Mouse (Mus musculus): ENCODE measurements around the gene Xrra1. TPM values are rescaled to one million over a fixed set of nuclear protein-coding genes. Genes with fewer than 3 reads are reported as not detected.

Xrra1 gene
- polyA plus RNA-seq, 1 experiment: 1.1 TPM

DNA sequence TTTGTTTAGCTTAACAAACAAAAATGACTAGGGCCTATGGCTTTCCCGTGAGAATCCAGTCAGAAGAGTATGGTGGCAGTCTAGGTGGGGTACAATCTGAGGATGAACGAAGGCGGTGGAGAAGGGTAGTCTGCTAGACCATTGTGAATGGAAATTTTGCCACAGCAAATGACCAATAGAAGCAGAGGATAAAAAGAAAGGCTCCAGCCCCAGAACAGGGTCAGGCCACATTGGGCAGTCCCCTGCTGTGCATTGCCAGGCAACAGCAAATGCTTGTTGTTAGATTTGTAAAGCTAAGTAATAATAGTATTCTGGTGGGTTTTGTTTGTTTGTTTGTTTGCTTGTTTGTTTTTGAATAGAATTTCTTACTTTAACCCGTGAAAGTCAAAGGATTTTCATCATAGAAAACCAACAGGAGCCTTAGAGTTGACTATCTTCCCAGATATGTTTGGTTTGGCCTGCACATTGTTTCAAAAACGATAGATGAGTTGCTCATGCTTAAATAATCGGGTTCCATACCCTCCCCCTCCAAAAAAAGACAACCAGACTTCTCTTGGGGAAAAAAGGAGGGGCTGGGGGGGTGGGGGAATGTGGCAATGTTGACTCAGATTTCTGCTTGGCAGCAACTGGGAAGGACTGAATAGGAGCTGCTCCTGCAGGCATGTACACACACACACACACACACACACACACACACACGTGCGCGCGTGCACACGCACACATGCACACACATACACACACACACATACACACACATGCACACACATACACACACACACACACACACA is 5.5 kb downstream of the Xrra1 start:
- DNase-seq: no peak
- H3K4me3 ChIP-seq (replicated peaks; ENCODE audit: extremely low read depth, low read depth, low read length): no peak overlapping the region
- peaks cover 2% of the 10 kb centered on the region; the same call in 1 of the 2 replicates for H3K4me1 ChIP-seq (ENCODE audit: control insufficient read depth, insufficient read depth, low read length)
- TF ChIP-seq CTCF (IDR thresholded peaks at IDR 0.05; ENCODE audit: insufficient read depth, low read length) (no peak), POLR2A (IDR thresholded peaks at IDR 0.05; ENCODE audit: borderline replicate concordance, extremely low read depth, low read depth, low read length) (no peak)
- 72% methylated on average over 11 of the region's 11 CpGs for WGBS

GRCm38 (mm10) chr7:99865219-99865618 is 6.3 kb downstream of the Xrra1 start:
- TF ChIP-seq CTCF (IDR thresholded peaks at IDR 0.05; ENCODE audit: insufficient read depth, low read length): no peak
- no peak for TF ChIP-seq POLR2A (IDR thresholded peaks at IDR 0.05; ENCODE audit: borderline replicate concordance, extremely low read depth, low read depth, low read length)
- Histone ChIP-seq H3K4me1 (ENCODE audit: control insufficient read depth, insufficient read depth, low read length) (peaks cover 2% of the 10 kb centered on the region; the same call in 1 of the 2 replicates), H3K4me3 (replicated peaks; ENCODE audit: extremely low read depth, low read depth, low read length) (no peak overlapping the region)
- WGBS: 32% methylated on average over 3 of the region's 3 CpGs
- no peak for DNase-seq

- Histone ChIP-seq H3K4me3 (replicated peaks; ENCODE audit: extremely low read depth, low read depth, low read length) (no peak overlapping the region), H3K4me1 (ENCODE audit: control insufficient read depth, insufficient read depth, low read length) (peaks cover 2% of the 10 kb centered on the region; the same call in 1 of the 2 replicates)
- 54% methylated on average over 4 of the region's 4 CpGs for WGBS
- no peak for DNase-seq
- TF ChIP-seq CTCF (IDR thresholded peaks at IDR 0.05; ENCODE audit: insufficient read depth, low read length) (no peak), POLR2A (IDR thresholded peaks at IDR 0.05; ENCODE audit: borderline replicate concordance, extremely low read depth, low read depth, low read length) (no peak)
Measured at GRCm38 (mm10) chr7:99869296-99869695, 10.4 kb downstream of the Xrra1 start.

DNA sequence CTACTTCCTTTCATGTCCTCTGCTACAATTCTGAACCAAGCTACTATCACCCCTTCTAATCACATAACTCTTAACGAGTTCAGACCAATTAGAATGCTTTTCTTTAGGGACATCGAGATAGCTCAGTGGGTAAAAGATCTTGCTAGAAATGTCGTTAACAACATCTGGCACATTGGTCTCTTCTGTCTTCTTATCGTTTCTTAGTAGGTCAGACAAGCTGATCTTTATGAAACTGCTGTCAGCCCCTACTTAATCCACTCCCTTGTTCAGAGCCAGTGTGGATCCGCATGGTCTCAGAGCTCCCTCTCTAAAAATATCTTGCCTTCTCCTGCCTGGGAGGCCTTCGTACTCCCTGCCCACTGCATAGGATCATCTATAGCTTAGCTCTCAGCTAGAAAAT is 15.0 kb downstream of the Xrra1 start:
- TF ChIP-seq POLR2A (IDR thresholded peaks at IDR 0.05; ENCODE audit: borderline replicate concordance, extremely low read depth, low read depth, low read length) (no peak), CTCF (IDR thresholded peaks at IDR 0.05; ENCODE audit: insufficient read depth, low read length) (no peak)
- no peak for DNase-seq
- WGBS: 76% methylated on average over 6 of the region's 6 CpGs

GRCm38 (mm10) chr7:99875891-99876290 is 17.0 kb downstream of the Xrra1 start:
- TF ChIP-seq POLR2A (IDR thresholded peaks at IDR 0.05; ENCODE audit: borderline replicate concordance, extremely low read depth, low read depth, low read length) (no peak), CTCF (IDR thresholded peaks at IDR 0.05; ENCODE audit: insufficient read depth, low read length) (no peak)
- WGBS: 47% methylated on average over 5 of the region's 5 CpGs
- H3K4me1 ChIP-seq (ENCODE audit: control insufficient read depth, insufficient read depth, low read length): no peaks in the 10 kb centered on the region
- no peak for DNase-seq
- no peak overlapping the region for H3K4me3 ChIP-seq (replicated peaks; ENCODE audit: extremely low read depth, low read depth, low read length)

More for the DNA sequence above, 15.0 kb downstream of the Xrra1 start:
- Histone ChIP-seq H3K4me1 (ENCODE audit: control insufficient read depth, insufficient read depth, low read length) (no peaks in the 10 kb centered on the region), H3K4me3 (replicated peaks; ENCODE audit: extremely low read depth, low read depth, low read length) (no peak overlapping the region)

- H3K4me1 ChIP-seq (ENCODE audit: control insufficient read depth, insufficient read depth, low read length): no peaks in the 10 kb centered on the region
- no peak overlapping the region for H3K4me3 ChIP-seq (replicated peaks; ENCODE audit: extremely low read depth, low read depth, low read length)
- WGBS: 2% methylated on average over 3 of the region's 3 CpGs
- peak; percentile 87 for TF ChIP-seq CTCF (IDR thresholded peaks at IDR 0.05; ENCODE audit: insufficient read depth, low read length)
- no peak for TF ChIP-seq POLR2A (IDR thresholded peaks at IDR 0.05; ENCODE audit: borderline replicate concordance, extremely low read depth, low read depth, low read length)
- DNase-seq: peak; percentile 74
Measured at GRCm38 (mm10) chr7:99876345-99876744, 17.4 kb downstream of the Xrra1 start.

DNA sequence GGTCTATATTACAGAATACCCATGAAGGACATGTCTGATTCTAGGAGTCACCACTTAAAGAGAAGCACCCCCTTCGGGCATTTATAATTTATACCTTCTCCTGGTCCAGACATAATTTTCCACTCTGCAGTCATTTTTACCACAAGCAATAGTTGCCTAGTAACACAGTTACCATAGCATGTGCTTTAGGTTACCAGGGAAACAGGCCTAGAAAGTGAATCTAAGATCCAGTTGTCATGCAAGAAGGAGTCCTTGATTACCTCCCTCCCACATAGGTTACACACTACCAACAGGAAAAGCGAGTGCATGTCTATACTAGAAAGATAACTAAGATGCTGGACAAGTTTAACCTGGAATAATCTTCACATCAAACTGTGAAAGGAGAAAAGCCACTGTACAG is 19.3 kb downstream of the Xrra1 start:
- DNase-seq: no peak
- H3K4me1 ChIP-seq (ENCODE audit: control insufficient read depth, insufficient read depth, low read length): no peaks in the 10 kb centered on the region
- H3K4me3 ChIP-seq (replicated peaks; ENCODE audit: extremely low read depth, low read depth, low read length): no peak overlapping the region
- TF ChIP-seq CTCF (IDR thresholded peaks at IDR 0.05; ENCODE audit: insufficient read depth, low read length) (no peak), POLR2A (IDR thresholded peaks at IDR 0.05; ENCODE audit: borderline replicate concordance, extremely low read depth, low read depth, low read length) (no peak)
- 66% methylated on average over 2 of the region's 2 CpGs for WGBS

GRCm38 (mm10) chr7:99887230-99887735 is 28.4 kb downstream of the Xrra1 start:
- Histone ChIP-seq H3K4me1 (ENCODE audit: control insufficient read depth, insufficient read depth, low read length) (no peaks in the 10 kb centered on the region), H3K4me3 (replicated peaks; ENCODE audit: extremely low read depth, low read depth, low read length) (no peak overlapping the region)
- DNase-seq: no peak
- 58% methylated on average over 2 of the region's 2 CpGs for WGBS
- TF ChIP-seq CTCF (IDR thresholded peaks at IDR 0.05; ENCODE audit: insufficient read depth, low read length): no peak
- TF ChIP-seq POLR2A (IDR thresholded peaks at IDR 0.05; ENCODE audit: borderline replicate concordance, extremely low read depth, low read depth, low read length): no peak

DNA sequence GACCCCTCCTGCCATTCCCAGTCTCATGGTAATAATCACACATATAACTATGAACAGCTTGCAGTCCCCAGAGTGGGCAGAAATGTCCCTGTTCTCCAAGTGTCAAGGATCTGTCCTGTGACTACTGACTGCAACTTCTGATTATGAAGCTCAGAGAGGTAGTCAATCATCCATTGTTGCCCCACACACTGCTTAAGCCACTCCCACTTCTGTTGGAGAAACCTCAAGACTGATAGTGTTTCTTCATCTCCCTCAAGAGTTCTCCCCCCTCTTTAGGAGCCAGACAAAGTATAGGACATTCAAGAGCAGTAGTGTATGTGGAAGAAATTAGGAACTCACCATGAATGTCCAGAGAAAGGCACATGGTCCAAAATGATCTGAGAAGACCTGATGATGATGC is 28.8 kb downstream of the Xrra1 start:
- no peaks in the 10 kb centered on the region for H3K4me1 ChIP-seq (ENCODE audit: control insufficient read depth, insufficient read depth, low read length)
- TF ChIP-seq POLR2A (IDR thresholded peaks at IDR 0.05; ENCODE audit: borderline replicate concordance, extremely low read depth, low read depth, low read length) (no peak), CTCF (IDR thresholded peaks at IDR 0.05; ENCODE audit: insufficient read depth, low read length) (no peak)
- H3K4me3 ChIP-seq (replicated peaks; ENCODE audit: extremely low read depth, low read depth, low read length): no peak overlapping the region
- no peak for DNase-seq

Measured in lung, adult 2 months (tissue).